Mouse (Mus musculus) thymus, adult 2 months (tissue): ENCODE measurements around the gene Steap3.

ENCODE experiments used
- CTCF ChIP-seq: fragments of 200-500 bp; IDR thresholded peaks from 2 replicates; pipeline ENCODE4 v1.5.1; 2012; ENCODE audit warnings: mild to moderate bottlenecking, control low read depth, low read length, moderate library complexity, borderline replicate concordance; ENCODE audit not compliant: control insufficient read depth, poor library complexity, insufficient read depth; ENCODE audit errors: extremely low read depth
- POLR2A ChIP-seq: fragments of 200-500 bp; IDR thresholded peaks from 2 replicates; pipeline ENCODE4 v1.6.1; 2012; ENCODE audit warnings: mild to moderate bottlenecking, low read length, control low read depth, moderate library complexity; ENCODE audit not compliant: control insufficient read depth, poor library complexity, insufficient read depth; ENCODE audit errors: extremely low read depth

DNA sequence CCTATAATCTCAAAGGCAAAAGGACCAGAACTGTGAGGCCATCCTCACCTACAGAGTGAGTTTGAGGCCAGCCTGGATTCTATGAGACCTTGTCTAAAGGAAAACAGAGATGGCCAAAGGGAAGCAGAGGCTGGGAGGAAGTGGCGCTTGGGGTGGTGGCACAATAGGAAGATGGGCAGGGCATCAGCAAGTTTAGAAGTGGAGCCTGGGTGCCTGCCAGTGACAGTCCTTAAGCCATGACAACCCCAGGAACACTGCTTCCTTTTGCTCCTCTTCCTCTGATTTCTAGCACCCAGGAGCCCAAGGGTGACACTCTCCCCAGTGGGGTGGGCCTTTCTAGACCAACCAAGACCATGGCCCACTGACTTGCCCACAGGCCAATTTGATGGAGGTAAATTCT is 21.3 kb downstream of the Steap3 start:
- TF ChIP-seq CTCF, result no peak
- no peak for TF ChIP-seq POLR2A
